Mouse (Mus musculus): ENCODE results near the gene Tecta.

The Tecta gene

GRCm38 (mm10) chr9:42399829-42400228 is at the start of gene Tecta:
Gene Tecta (minus strand): TSS chr9:42399929.
- CTCF ChIA-PET: no interaction called here

GRCm38 (mm10) chr9:42449043-42449442 is 49.3 kb upstream of the Tecta start:
- CTCF ChIA-PET: no interaction called here

- CTCF ChIA-PET: interaction anchor here (0.5 kb wide), 1 partner anchor 37 kb away, joined by 3 read pairs; no protein-coding TSS in a partner anchor
Measured at GRCm38 (mm10) chr9:42442100-42442499, 42.4 kb upstream of the Tecta start.

- CTCF ChIA-PET: no interaction called here
Measured at GRCm38 (mm10) chr9:42441234-42441633, 41.5 kb upstream of the Tecta start.

GRCm38 (mm10) chr9:42439446-42439845 is 39.7 kb upstream of the Tecta start:
- CTCF ChIA-PET: no interaction called here

GRCm38 (mm10) chr9:42432155-42432554 is 32.4 kb upstream of the Tecta start:
- CTCF ChIA-PET: no interaction called here

GRCm38 (mm10) chr9:42431606-42432005 is 31.9 kb upstream of the Tecta start:
- CTCF ChIA-PET: no interaction called here

GRCm38 (mm10) chr9:42428060-42428924 is 28.6 kb upstream of the Tecta start:
- CTCF ChIA-PET: no interaction called here

GRCm38 (mm10) chr9:42426661-42427358 is 27.1 kb upstream of the Tecta start:
- CTCF ChIA-PET: interaction anchor here (0.6 kb wide), 1 partner anchor 307 kb away, joined by 8 read pairs; no protein-coding TSS in a partner anchor

- CTCF ChIA-PET: no interaction called here
Measured at GRCm38 (mm10) chr9:42423649-42424048, 23.9 kb upstream of the Tecta start.

GRCm38 (mm10) chr9:42419687-42420086 is 20.0 kb upstream of the Tecta start:
- CTCF ChIA-PET: no interaction called here

- CTCF ChIA-PET: no interaction called here
Measured at GRCm38 (mm10) chr9:42418786-42419185, 19.1 kb upstream of the Tecta start.

- CTCF ChIA-PET: no interaction called here
Measured at GRCm38 (mm10) chr9:42417352-42417952, 17.7 kb upstream of the Tecta start.

GRCm38 (mm10) chr9:42415184-42415583 is 15.5 kb upstream of the Tecta start:
- CTCF ChIA-PET: no interaction called here

GRCm38 (mm10) chr9:42413345-42413744 is 13.6 kb upstream of the Tecta start:
- CTCF ChIA-PET: no interaction called here

- CTCF ChIA-PET: no interaction called here
Measured at GRCm38 (mm10) chr9:42411296-42411695, 11.6 kb upstream of the Tecta start.

GRCm38 (mm10) chr9:42405736-42406135 is 6.0 kb upstream of the Tecta start:
- CTCF ChIA-PET: interaction anchor here (0.7 kb wide), 1 partner anchor 36 kb away, joined by 3 read pairs; no protein-coding TSS in a partner anchor

- CTCF ChIA-PET: no interaction called here
Measured at GRCm38 (mm10) chr9:42401486-42401885, 1.8 kb upstream of the Tecta start.

- CTCF ChIA-PET: interaction anchor here (0.6 kb wide), 1 partner anchor 80 kb away, joined by 3 read pairs; no protein-coding TSS in a partner anchor
Measured at GRCm38 (mm10) chr9:42396141-42396540, 3.6 kb downstream of the Tecta start.

GRCm38 (mm10) chr9:42394903-42395302 is 4.8 kb downstream of the Tecta start:
- CTCF ChIA-PET: no interaction called here

- CTCF ChIA-PET: no interaction called here
Measured at GRCm38 (mm10) chr9:42394321-42394720, 5.4 kb downstream of the Tecta start.

- CTCF ChIA-PET: no interaction called here
Measured at GRCm38 (mm10) chr9:42392927-42393326, 6.8 kb downstream of the Tecta start.

- CTCF ChIA-PET: no interaction called here
Measured at GRCm38 (mm10) chr9:42388490-42388889, 11.2 kb downstream of the Tecta start.
